Mouse (Mus musculus): ENCODE measurements around the gene Bri3bp. TPM values are rescaled to one million over a fixed set of nuclear protein-coding genes. Genes with fewer than 3 reads are reported as not detected.

Gene Bri3bp
- total RNA-seq, 2 experiments from 2014 or later = 2.6 to 3.2 TPM

Small RNAs within 50 kb of the gene (microRNA-seq; reads per million reads assigned to microRNA genes)
- not detected for gene Gm27551

Other genes starting within 250 kb of the Bri3bp start
- gene Scarb1, start 100.5 kb upstream of the Bri3bp start, total RNA-seq (2021) = 10 to 100 TPM; 10.0 to 11.0 TPM
- gene Gm10382, start 52.2 kb upstream of the Bri3bp start, total RNA-seq (2021) = under 1 TPM in 1 of 2 experiments, not detected in 1; 0.24 TPM
- gene Ubc, start 51.4 kb upstream of the Bri3bp start, total RNA-seq (2021) = 1,000 to 10,000 TPM; 1,764 to 2,031 TPM
- 1 to 10 TPM; 4.5 to 5.1 TPM for gene Dhx37, start 7.4 kb upstream of the Bri3bp start, total RNA-seq (2021)
- gene Aacs, start 34.2 kb downstream of the Bri3bp start, total RNA-seq (2021) = 1 to 10 TPM; 2.4 to 5.0 TPM
- gene Tmem132b, start 90.2 kb downstream of the Bri3bp start, total RNA-seq (2021) = 1 to 10 TPM; 1.7 to 5.7 TPM